Mouse (Mus musculus) limb, embryonic 12.5 days (tissue): ENCODE data around the gene Lgals12. TPM values are rescaled to one million over a fixed set of nuclear protein-coding genes. Genes with fewer than 3 reads are reported as not detected.
A peak's percentile ranks its signal among the peaks of the same experiment; 100 is the strongest.

Experiments
- ATAC-seq: fragments of 200-750 bp; cut with Nextera tagmentation; 2 replicates; pipeline ENCODE4 v1.8.0; 2017; ENCODE audit warnings: low read depth, moderate TSS enrichment; ENCODE audit not compliant: insufficient number of reproducible peaks, insufficient read depth, low FRiP score, low TSS enrichment
- H3K27ac ChIP-seq: fragments of 300-500 bp; sonication (generic); 2 replicates; pipeline ENCODE4 v1.5.1; 2016; ENCODE audit warnings: mild to moderate bottlenecking, moderate library complexity
- H3K27me3 ChIP-seq: fragments of 300-500 bp; sonication (generic); 2 replicates; pipeline ENCODE4 v1.6.1; 2016; ENCODE audit warnings: mild to moderate bottlenecking, moderate library complexity
- H3K36me3 ChIP-seq: fragments of 300-500 bp; sonication (generic); 2 replicates; pipeline ENCODE4 v1.6.1; 2016; ENCODE audit warnings: mild to moderate bottlenecking, moderate library complexity
- H3K4me1 ChIP-seq: fragments of 300-500 bp; sonication (generic); replicated peaks from 2 replicates; pipeline ENCODE4 v1.6.1; 2016
- H3K4me2 ChIP-seq: fragments of 300-500 bp; sonication (generic); 2 replicates; pipeline ENCODE4 v1.6.1; 2016; ENCODE audit warnings: mild to moderate bottlenecking, moderate library complexity
- H3K4me3 ChIP-seq: fragments of 300-500 bp; sonication (generic); replicated peaks from 2 replicates; pipeline ENCODE4 v1.5.1; 2016; ENCODE audit warnings: mild to moderate bottlenecking
- H3K9ac ChIP-seq: fragments of 300-500 bp; sonication (generic); replicated peaks from 2 replicates; pipeline ENCODE4 v1.6.1; 2016; ENCODE audit warnings: mild to moderate bottlenecking, moderate library complexity
- H3K9me3 ChIP-seq: fragments of 300-500 bp; sonication (generic); 2 replicates; pipeline ENCODE4 v1.6.1; 2016; ENCODE audit warnings: mild to moderate bottlenecking, moderate library complexity
- WGBS: fragments of 180-500 bp; shearing (Covaris S2); methylation state at CpG from one replicate; pipeline ENCODE4 v1.1.7; 2016; 5-methylcytosine and 5-hydroxymethylcytosine counted together
- polyA plus RNA-seq: library from polyadenylated mRNA; unstranded; fragments of >200 nt; fragmentation: Nextera tagmentation; extraction: Ambion mirVana; gene quantifications from 2 replicates; pipeline ENCODE4 v1.2.1, GENCODE M21; 2016

The Lgals12 gene
- 0.37 and 0.44 TPM in 2 replicates for polyA plus RNA-seq

DNA sequence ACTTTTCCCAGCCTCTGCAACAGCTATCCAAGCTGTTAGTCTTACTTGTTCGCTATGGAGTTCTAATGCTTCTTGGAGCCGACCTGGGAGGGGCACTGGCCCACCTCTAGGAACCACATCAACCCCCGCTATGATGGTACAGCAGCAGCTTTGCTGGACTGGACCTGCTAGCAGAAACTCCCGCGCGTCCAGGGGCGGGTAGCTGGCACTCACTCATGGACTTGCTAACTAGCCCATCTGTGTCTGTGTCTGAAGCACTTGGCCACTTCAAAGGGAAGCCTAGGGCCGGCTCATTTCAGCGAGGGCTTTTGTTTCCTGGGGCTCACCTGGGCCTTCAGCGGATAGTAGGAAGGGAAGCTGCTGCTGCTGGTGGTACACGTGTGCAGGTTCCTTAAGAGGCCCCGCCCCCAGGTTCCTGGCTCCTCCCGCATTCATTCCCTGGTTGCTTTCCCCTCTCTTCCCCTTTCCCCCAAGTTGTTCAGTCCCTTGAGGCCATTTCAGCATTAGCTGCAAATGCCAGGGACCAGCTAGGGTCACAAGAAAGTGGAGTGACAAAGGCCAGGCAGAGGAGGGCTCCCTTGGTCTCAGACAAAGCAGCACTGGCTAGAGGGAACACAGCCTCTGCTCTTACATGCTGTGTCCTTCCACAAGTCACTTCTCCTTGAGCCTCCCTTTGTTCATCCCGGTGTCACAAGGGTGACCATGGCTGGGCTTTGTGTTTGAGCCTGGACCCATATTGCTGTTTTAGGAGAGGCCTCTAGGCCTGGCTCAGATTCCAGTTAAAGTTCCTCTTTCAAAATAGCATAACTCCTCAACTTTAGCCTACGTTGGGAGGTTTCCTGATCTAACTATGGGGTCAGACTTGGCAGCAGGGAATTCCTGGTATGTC, at the start of gene Lgals12:
TSS of gene Lgals12 (minus strand) at position 393 of the 889 bp plus-strand sequence.
- peak; percentile 61 for ATAC-seq
- Histone ChIP-seq H3K36me3 (no peaks in the 10 kb centered on the region), H3K4me1 (peaks cover 35% of the 10 kb centered on the region), H3K9me3 (no peaks in the 10 kb centered on the region), H3K27me3 (peaks cover 7% of the 10 kb centered on the region), H3K4me3 (peak within 1 kb of the TSS; percentile 29), H3K4me2 (peak within 1 kb of the TSS; percentile 64), H3K27ac (peak within 1 kb of the TSS; percentile 90), H3K9ac (peak within 1 kb of the TSS; percentile 2; the same call in 1 of the 2 replicates)
- WGBS = 8% methylated on average over 15 of the region's 15 CpGs

DNA sequence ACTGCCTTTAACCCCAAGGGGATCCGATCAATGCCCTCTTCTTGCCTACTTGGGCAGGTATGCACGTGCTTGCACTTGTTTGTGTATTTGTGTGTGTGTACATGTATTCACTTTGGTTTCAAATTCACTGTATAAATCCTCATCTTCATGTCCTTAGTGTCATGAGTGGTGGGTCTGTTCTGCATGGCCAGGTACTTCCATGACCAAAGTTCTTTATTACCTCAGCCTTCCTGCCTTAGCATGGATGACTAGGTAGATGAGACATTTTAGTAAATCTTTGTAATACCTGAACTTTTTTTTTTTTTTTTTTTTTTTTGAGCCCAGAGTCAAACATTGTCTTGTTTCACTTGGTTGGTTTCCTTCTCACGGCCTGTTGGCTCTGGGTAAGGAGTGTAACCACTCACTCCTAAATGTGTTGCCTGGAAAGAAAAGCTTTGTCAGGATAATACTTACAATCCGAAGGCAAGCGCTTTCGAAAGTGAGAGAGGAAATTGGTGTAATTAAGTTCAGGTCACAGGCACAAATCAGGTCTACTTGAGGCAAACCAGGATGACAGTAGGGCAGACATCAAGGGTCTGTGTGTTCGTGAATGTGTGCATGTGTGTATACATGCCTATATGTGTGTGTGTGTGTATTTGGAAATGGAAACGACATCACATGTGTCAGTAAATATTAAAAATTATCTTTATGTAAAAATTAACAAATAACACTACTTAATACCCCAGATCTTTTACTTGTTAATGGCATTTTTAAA, 42.1 kb upstream of the Lgals12 start:
- Histone ChIP-seq H3K9ac (no peak overlapping the region), H3K27me3 (no peaks in the 10 kb centered on the region), H3K4me1 (no peaks in the 10 kb centered on the region), H3K4me2 (no peak overlapping the region), H3K27ac (no peak overlapping the region), H3K9me3 (no peaks in the 10 kb centered on the region), H3K4me3 (no peak overlapping the region), H3K36me3 (no peaks in the 10 kb centered on the region)
- ATAC-seq = no peak
- WGBS = 77% methylated on average over 8 of the region's 8 CpGs

DNA sequence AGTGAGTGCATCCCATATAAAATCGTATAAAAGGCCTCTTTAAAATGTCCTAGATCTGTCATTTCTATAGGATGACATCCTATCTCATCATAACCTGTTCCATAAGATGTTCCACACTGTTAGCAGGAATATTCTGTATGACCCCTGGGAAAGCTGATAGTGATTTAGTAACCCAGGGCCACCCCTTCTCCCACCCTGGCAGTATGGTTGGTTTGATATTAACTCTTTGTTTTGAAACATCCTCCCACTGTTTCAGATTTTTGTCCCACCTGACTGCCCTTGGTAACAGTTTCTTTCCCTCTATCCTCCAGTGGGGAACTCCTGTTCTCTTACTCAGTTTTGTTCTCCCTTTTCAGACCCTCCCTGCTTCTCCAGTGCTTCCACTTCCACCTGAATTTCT, 26.8 kb upstream of the Lgals12 start:
- no peak overlapping the region for H3K4me3 ChIP-seq
- WGBS = 65% methylated on average over 1 of the region's 1 CpGs

DNA sequence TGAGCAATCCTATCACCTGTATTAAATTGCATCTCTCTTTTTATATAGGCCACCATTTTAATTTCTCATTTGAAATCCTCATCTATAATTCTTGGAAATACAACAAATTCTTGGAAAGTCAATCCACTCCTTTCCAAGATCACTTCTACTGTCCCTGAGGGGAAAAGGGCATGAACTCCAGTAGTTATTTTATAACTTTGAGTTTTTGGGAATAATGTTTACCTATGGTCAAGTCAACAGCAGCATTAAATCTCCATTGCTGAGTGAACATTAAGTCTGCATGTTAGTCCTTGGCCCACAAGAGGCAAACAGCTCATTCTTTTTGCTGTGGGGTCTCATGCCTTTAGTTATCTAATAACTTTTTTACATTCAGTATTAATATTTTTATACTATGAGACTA, 26.0 kb upstream of the Lgals12 start:
- Histone ChIP-seq H3K36me3 (no peaks in the 10 kb centered on the region), H3K27ac (no peak overlapping the region), H3K4me2 (no peak overlapping the region), H3K4me3 (no peak overlapping the region), H3K9ac (no peak overlapping the region), H3K4me1 (no peaks in the 10 kb centered on the region), H3K27me3 (no peaks in the 10 kb centered on the region), H3K9me3 (no peaks in the 10 kb centered on the region)
- ATAC-seq = no peak

More for the DNA sequence above, 26.8 kb upstream of the Lgals12 start:
- no peak overlapping the region for H3K4me2 ChIP-seq
- H3K9ac ChIP-seq = no peak overlapping the region
- H3K27ac ChIP-seq = no peak overlapping the region
- no peaks in the 10 kb centered on the region for H3K27me3 ChIP-seq
- ATAC-seq = no peak
- H3K9me3 ChIP-seq = no peaks in the 10 kb centered on the region
- H3K4me1 ChIP-seq = no peaks in the 10 kb centered on the region
- no peaks in the 10 kb centered on the region for H3K36me3 ChIP-seq

DNA sequence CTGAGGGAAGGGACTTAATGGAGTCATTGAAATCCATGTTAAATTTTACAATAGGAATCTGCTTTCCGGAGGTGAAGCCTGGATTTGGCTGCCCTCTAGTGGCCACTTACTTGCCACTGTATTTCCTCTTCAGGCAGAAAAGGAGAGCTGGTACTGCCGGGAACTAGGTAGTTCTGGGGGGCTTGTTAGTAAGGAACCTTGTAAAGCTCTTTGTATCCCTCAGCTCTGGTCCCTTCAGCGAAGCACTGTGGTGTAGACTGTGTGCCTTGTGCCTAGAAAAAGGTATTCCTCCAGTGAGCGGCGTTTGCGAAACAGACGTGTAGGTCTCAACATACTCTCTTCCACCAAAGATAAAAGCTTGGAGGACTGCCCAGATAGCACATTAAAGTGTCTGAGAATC, 10.7 kb upstream of the Lgals12 start:
- Histone ChIP-seq H3K9ac (no peak overlapping the region), H3K4me3 (no peak overlapping the region), H3K27me3 (peaks cover 9% of the 10 kb centered on the region), H3K9me3 (no peaks in the 10 kb centered on the region), H3K27ac (no peak overlapping the region), H3K4me1 (0 out of 2 replicates have a peak, but pooled peaks cover 3% of the 10 kb centered on the region), H3K4me2 (no peak overlapping the region), H3K36me3 (no peaks in the 10 kb centered on the region)
- whole genome bisulfite sequencing = 42% methylated on average over 7 of the region's 7 CpGs
- ATAC-seq = no peak

DNA sequence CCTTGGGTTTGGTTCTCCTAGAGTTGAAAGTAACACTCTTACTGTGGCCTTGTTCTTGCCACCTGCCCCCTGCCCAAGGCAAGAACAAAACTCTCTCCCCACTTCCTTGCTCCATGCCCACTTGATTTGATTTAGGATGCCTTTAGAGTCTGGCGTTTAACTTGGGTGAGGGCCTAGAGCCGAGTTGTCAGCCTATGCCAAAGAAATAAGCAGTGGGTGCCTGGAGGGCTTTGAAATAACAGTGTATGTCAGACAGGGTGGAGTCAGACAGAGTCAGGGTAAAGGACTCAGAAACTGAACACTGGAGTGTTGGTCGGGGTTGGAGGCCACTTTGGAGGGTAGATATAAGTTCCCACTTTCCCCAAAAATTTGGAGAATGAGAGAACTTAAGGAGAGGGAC, 10.1 kb upstream of the Lgals12 start:
- Histone ChIP-seq H3K4me2 (no peak overlapping the region), H3K9me3 (no peaks in the 10 kb centered on the region), H3K27me3 (peaks cover 14% of the 10 kb centered on the region), H3K27ac (no peak overlapping the region), H3K36me3 (no peaks in the 10 kb centered on the region), H3K9ac (no peak overlapping the region), H3K4me1 (peaks cover 8% of the 10 kb centered on the region; the same call in 1 of the 2 replicates), H3K4me3 (no peak overlapping the region)
- ATAC-seq = no peak
- 53% methylated on average over 3 of the region's 3 CpGs for WGBS

DNA sequence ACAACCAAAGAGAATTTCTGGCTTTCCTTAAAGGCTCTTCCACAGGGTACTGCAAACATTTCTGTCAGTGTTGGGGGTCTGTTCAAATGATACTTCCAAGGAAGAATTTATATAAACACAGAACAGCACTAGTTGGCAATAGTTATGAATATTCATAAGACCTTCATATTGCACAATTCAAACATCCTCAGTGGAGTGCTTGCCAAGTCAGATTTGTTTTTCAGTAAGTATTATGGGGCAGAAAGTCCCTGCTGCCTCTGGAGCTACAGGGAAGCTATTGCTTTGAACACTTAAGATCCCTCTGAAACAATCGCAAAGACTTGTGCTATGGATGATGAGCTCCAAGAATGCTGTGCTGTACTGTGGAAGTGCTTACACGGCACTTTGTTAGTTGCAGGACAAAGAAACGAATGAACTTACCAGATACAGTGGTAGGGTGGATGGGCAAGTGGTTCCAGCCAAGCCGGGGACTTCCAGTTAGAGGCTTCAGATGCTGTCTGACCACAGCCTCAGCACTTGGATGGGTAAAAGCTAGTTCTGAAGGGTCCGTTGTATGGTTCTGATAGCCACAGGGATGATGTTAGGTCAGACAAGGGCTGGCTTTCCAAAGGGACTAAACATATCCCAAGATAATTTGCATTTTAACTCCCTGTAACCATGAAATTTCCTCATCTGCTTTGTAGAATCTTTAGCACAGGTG, 9.4 kb upstream of the Lgals12 start:
- Histone ChIP-seq H3K36me3 (no peaks in the 10 kb centered on the region), H3K9me3 (no peaks in the 10 kb centered on the region), H3K27me3 (peaks cover 21% of the 10 kb centered on the region), H3K27ac (no peak overlapping the region), H3K4me2 (no peak overlapping the region), H3K4me1 (peaks cover 11% of the 10 kb centered on the region; the same call in 1 of the 2 replicates), H3K9ac (no peak overlapping the region), H3K4me3 (no peak overlapping the region)
- 85% methylated on average over 5 of the region's 5 CpGs for WGBS
- no peak for ATAC-seq

DNA sequence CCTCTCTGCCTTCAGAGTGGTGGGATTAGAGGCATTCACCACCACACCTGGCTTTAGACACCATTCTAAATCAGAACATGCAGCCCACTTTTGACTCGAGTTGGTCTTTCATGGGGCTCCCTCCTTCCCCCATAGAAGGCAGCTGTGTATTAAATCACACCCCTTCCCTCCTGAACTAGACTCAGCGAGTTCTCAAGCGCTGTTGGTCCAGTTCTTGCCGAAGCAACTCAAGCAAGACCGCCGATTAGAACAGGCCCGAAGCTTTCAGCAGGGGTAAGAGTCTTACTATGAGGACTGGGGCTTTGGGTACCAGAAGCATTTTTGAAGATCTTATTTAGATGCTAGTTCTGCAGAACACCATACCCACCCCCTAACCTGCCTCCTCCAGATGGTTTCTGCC, 6.2 kb upstream of the Lgals12 start:
- Histone ChIP-seq H3K4me3 (no peak overlapping the region), H3K27me3 (peaks cover 22% of the 10 kb centered on the region), H3K4me1 (peaks cover 11% of the 10 kb centered on the region; the same call in 1 of the 2 replicates), H3K4me2 (no peak overlapping the region), H3K27ac (no peak overlapping the region), H3K36me3 (no peaks in the 10 kb centered on the region), H3K9ac (no peak overlapping the region), H3K9me3 (no peaks in the 10 kb centered on the region)
- no peak for ATAC-seq
- 80% methylated on average over 7 of the region's 7 CpGs for WGBS

DNA sequence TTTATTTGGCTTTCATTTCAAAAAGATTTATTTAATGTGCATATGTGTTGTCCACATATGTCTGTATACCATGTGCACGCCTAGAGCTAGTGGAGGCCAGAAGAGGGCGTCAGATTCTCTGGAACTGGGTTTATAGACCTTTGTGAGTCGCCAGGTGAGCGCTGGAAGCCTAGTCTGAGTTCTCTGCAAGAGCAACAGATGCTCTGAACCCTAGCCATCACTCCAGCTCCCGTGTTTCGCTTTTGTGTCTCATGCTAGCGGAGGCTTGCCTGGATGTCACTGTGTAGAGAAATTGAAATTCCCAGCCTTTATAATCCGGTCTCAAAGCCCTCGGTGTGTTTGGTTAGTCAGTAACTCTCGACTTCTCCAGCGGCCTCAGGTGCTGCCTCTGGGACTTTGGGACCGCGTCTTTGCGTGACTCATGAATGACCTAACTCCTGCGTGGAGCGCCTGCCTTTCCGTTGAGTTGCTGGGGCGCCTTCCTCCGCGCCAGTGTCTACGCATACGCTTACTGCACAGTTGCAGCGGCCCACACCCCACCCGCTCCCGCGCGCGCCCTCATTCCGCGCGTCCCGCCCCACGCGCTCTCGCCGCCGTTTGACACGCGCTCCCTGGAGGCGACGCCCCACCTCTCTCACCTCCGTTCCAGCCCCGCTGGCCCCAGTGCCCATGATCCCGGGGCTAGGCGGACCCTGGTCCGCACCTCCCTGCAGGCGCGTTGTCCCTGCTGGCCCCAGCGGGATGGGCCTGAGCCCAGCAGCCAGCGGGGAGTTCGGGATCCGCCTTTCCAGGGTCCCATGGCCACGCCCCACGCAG, 5.2 kb upstream of the Lgals12 start, which contains the start of gene Hrasls5:
TSS of gene Hrasls5 (plus strand) at position 600 of the 816 bp plus-strand sequence.
- Histone ChIP-seq H3K27me3 (peaks cover 22% of the 10 kb centered on the region), H3K36me3 (no peaks in the 10 kb centered on the region), H3K9ac (peak within 1 kb of the TSS; percentile 61), H3K9me3 (no peaks in the 10 kb centered on the region), H3K4me1 (peaks cover 20% of the 10 kb centered on the region), H3K27ac (no peak within 1 kb of the TSS), H3K4me2 (peak within 1 kb of the TSS; percentile 91), H3K4me3 (peak within 1 kb of the TSS; percentile 49)
- WGBS = 3% methylated on average over 54 of the region's 54 CpGs
- ATAC-seq = peak; percentile 54; the same call in 1 of the 2 replicates

DNA sequence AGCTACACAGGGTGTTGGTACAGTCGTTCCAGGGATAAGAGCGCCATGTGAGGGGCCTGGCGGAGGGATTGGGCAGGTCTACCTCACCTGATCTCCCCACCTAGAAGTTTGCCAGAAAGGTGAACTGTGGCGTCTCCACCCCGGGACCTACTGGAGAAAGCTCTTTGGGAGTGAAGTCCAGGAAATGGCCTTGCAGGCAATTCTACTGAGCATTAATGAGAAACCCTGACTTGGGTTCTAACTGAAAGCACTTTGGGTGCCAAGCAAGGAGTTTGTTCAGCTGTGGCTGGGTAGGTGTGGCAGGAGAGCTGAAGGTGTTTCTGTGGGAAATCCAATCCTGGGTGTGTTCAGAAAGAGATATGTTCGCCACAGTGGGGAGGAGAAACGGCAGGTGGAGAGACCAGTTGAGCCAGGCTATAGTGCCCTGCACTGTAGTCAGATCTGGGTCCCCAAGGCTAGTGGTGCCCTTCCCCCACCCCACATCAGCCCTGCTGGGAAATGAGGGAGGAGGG, 753 bp upstream of the Lgals12 start:
- peaks cover 14% of the 10 kb centered on the region for H3K27me3 ChIP-seq
- H3K4me1 ChIP-seq = peaks cover 41% of the 10 kb centered on the region
- WGBS = 74% methylated on average over 7 of the region's 7 CpGs
- peak overlapping the region; percentile 90 for H3K27ac ChIP-seq
- H3K4me2 ChIP-seq = peak overlapping the region; percentile 64; the same call in 1 of the 2 replicates
- no peaks in the 10 kb centered on the region for H3K36me3 ChIP-seq
- no peak for ATAC-seq
- H3K9ac ChIP-seq = no peak overlapping the region
- no peaks in the 10 kb centered on the region for H3K9me3 ChIP-seq
- H3K4me3 ChIP-seq = no peak overlapping the region
